ENCODE assay signal across 23 mouse cellular contexts in genomic region chr5:16445056-16445455, GRCm38 (mm10).
DNase-seq lines count a peak whose midpoint lies in the region; ATAC-seq lines count a peak whose summit lies in the region.
"Had no signal": no experiment of that assay in that cellular context is flagged by ENCODE, and none has a peak within 500 bp of the region (broad histone marks: within the 10 kb centered on the region; RNA-seq: fewer than 3 reads in every experiment).

No protein-coding gene starts in this region.

- DNase-seq in heart, postnatal 4 days = no peak
- peak; percentile 7 to 13 for DNase-seq in thymus, postnatal 10 days (ENCODE audit: low spot score in 2 of 2)
- peak; percentile 6 to 32 for DNase-seq in thymus, postnatal 36 days
- no peak for DNase-seq in right cerebral cortex, postnatal 4 days
- no peak for DNase-seq in gastrocnemius, adult 18-20 months (ENCODE audit: low spot score)
- DNase-seq in adrenal gland, adult 2 months = no peak
- DNase-seq: adrenal gland, postnatal 10 days; adrenal gland, postnatal 36 days; cerebellum, adult 18-20 months; cerebellum, adult 9-10 months; cerebellum, postnatal 14 days; gastrocnemius, postnatal 25 days; heart, adult 2 months had no signal

- H3K4me2 ChIP-seq in heart, embryonic 16.5 days (ENCODE audit: low read depth, low read length) = no peak overlapping the region
- H3K4me2 ChIP-seq: forebrain, embryonic 13.5 days; heart, embryonic 13.5 days; hindbrain, embryonic 13.5 days had no signal

- no peaks in the 10 kb centered on the region; the same call in 1 of the 2 replicates for H3K9me3 ChIP-seq in heart, embryonic 16.5 days (replicated peaks; ENCODE audit: control insufficient read depth, low read length)
- H3K9me3 ChIP-seq: forebrain, embryonic 10.5 days; forebrain, embryonic 13.5 days; heart, embryonic 13.5 days had no signal

- ATAC-seq in heart, embryonic 16.5 days (replicated peaks; ENCODE audit: extremely low read depth, insufficient read depth, low FRiP score) = peak; percentile 63
- ATAC-seq in megakaryocyte progenitor cell, adult 5-6 weeks (replicated peaks; ENCODE audit: poor library complexity) = 0 out of 2 replicates have a peak, but pooled peaks have one; percentile 27
- ATAC-seq: forebrain, embryonic 13.5 days; forebrain, embryonic 16.5 days; Patski had no signal

- H3K27me3 ChIP-seq in heart, embryonic 16.5 days (ENCODE audit: control insufficient read depth, insufficient read depth, low read length) = no peaks in the 10 kb centered on the region
- H3K27me3 ChIP-seq: forebrain, embryonic 13.5 days; heart, embryonic 13.5 days; hindbrain, embryonic 13.5 days had no signal

- H3K4me1 ChIP-seq in heart, embryonic 16.5 days (ENCODE audit: control insufficient read depth, insufficient read depth, low read length) = no peaks in the 10 kb centered on the region
- H3K4me1 ChIP-seq: forebrain, embryonic 10.5 days; forebrain, embryonic 13.5 days; heart, embryonic 10.5 days; heart, embryonic 13.5 days; hindbrain, embryonic 10.5 days; hindbrain, embryonic 13.5 days had no signal

- H3K4me3 ChIP-seq in heart, embryonic 16.5 days (ENCODE audit: low read length) = no peak overlapping the region
- H3K4me3 ChIP-seq: forebrain, embryonic 10.5 days; forebrain, embryonic 13.5 days; heart, adult 2 months; heart, embryonic 10.5 days; heart, embryonic 13.5 days; hindbrain, embryonic 10.5 days; hindbrain, embryonic 13.5 days had no signal

- no peak overlapping the region for H3K27ac ChIP-seq in heart, embryonic 16.5 days (ENCODE audit: low read length)
- H3K27ac ChIP-seq: forebrain, embryonic 10.5 days; forebrain, embryonic 13.5 days; heart, adult 2 months; heart, embryonic 10.5 days; heart, embryonic 13.5 days; hindbrain, embryonic 10.5 days; hindbrain, embryonic 13.5 days had no signal

- 91% methylated on average over 1 of the region's 1 CpGs for WGBS in heart, embryonic 16.5 days

- H3K9ac ChIP-seq in heart, embryonic 16.5 days (ENCODE audit: low read length) = no peak overlapping the region
- H3K9ac ChIP-seq: forebrain, embryonic 13.5 days; heart, embryonic 13.5 days; hindbrain, embryonic 13.5 days had no signal

- H3K36me3 ChIP-seq in heart, embryonic 16.5 days (ENCODE audit: control insufficient read depth, insufficient read depth) = no peaks in the 10 kb centered on the region
- H3K36me3 ChIP-seq: forebrain, embryonic 10.5 days; heart, embryonic 10.5 days; heart, embryonic 13.5 days; hindbrain, embryonic 10.5 days; hindbrain, embryonic 13.5 days had no signal

Comparison
In these comparisons a context has a peak if more than half of its experiments do, and no peak if none do; other contexts are left out.
1. DNase-seq: peak in thymus, postnatal 10 days (2 of 2) and thymus, postnatal 36 days (2 of 2); none in heart, postnatal 4 days (single experiment), right cerebral cortex, postnatal 4 days (single experiment), gastrocnemius, adult 18-20 months (single experiment) and adrenal gland, adult 2 months (single experiment).